Mouse (Mus musculus) skeletal muscle tissue, adult 2 months (tissue): Measurements from ENCODE around the gene Ankrd11.

Source experiments
- DNase-seq: peaks from one replicate; pipeline ENCODE4 v3.0.0-alpha.2; 2012; ENCODE audit warnings: low read depth, low spot score

Gene Ankrd11

DNA sequence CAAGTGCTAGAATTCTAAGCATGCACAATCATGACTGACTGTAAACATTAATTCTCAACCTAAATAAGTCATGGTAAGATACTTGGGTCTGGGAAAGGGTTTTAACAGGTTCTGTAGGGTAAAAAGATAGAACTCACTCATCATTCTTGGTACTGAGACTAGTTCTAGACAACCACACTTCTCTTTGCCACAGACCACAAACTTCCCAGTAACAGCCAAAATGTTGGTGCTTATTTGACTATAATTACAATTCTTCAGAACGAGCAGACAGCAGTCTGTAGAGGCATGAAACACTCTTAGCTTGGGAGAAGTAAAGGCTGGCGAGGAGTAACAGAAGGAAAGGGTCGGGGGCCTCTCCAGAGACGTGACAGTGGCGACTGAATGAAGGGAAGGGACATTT is 80.0 kb downstream of the Ankrd11 start:
- DNase-seq: no peak

DNA sequence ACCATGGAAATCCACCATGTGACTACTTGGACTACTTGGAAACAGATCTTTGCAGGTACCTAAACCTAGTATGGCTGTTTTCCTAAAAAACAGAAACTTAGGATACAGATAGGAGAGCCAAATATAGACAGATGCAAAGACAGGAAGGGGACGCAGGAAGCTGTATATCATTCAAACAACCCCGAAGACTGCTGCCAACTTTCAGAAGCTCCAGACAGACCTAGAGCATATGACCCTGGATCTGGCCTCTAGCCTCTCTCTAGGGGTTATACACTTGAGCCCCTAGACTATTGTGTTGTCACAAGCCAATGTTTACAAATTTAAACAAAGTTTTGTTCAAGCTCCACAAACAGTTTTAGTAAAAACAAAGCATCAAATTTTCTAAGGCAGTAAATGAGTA is 80.6 kb downstream of the Ankrd11 start:
- no peak for DNase-seq

DNA sequence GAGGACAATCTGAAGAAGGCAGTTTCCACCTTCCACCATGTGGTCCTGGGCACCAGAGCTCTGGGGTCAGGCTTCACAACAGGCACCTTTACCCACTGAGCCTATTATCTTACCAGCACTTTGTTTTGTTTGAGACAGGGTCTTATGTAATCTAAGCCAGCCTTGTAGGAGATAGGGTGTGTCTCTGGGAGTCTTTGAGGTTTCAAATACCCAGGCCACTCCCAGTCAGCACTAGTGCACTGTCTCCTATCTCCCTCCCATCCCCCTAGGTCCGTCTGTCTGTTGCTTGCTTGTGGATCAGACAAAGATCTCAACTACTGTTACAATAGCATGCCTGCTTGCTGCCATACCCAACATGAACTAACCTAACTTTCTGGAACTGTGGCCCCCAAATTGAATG is 81.1 kb downstream of the Ankrd11 start:
- DNase-seq: no peak

DNA sequence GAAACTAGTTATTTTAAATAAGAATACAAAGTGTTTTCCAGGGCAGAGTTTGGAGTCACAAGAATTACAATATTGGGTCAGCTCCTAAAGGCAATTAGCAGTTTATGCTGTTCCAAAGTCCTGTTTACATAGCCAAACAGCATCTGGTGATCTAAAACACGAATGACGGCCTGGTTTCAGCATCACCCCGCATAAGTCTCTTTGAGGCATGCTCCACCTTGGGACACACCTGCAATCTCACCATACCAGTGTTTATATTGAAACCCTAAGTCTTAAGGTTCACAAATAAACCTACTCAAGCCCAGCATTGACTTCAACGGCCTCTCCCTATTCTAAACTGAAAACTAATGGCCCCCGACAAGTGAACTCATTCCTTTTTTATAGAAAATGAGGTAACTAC is 81.8 kb downstream of the Ankrd11 start:
- DNase-seq: no peak

GRCm38 (mm10) chr8:122955997-122956396 is 86.1 kb downstream of the Ankrd11 start:
- DNase-seq: no peak

GRCm38 (mm10) chr8:122955195-122955594 is 86.9 kb downstream of the Ankrd11 start:
- DNase-seq: no peak

DNA sequence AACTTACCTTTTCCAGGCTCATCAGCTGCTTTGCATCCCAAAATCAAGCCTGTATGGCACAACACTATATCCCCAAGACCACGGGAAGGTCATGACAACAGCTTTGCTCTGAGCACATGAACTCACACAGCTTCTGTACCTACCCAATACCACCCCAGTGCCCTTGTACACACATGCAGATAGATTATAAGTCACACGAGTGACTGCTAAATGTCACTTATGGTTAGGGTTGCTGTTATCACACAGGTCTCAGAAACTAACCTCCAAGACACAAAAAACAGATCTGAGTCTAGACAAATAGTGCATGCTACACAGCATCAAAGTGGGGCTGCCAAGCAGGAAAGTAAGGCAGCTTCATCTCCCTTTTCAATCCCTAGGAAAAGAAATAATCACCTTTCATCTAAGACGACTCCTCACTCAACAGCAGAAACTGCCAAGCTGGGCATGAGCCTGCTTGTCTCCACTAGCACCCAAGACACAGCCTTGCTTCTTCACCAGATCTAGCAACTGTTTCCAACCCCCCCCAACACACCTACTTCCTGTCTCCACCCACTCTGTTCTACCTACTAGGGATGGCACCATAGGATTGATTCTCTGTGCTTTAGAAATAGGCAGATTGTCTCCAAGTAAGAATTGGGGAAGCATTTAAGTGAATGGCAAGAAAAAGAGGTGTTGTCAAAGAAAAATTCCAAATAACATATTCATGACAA is 87.8 kb downstream of the Ankrd11 start:
- no peak for DNase-seq

DNA sequence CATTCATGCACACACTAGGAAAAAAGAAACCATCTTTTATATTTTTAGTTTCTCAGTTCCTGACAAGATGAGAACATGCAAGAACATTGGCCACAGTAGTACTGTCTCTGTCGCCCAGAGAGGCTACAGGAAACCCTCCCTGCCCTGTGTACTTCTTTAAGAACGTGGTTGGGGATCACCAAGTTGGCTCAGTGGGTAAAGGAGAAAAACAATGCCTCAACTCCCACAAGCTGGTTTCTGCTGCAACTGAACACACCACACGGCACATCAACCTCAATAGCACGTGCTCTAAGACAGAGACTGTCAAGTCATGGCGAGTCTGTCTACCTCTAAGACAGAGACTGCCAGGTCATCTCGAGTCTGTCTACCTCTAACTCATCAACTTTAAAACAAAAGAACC is 89.0 kb downstream of the Ankrd11 start:
- DNase-seq: no peak

- DNase-seq: no peak
Observed at GRCm38 (mm10) chr8:122951456-122951855, 90.6 kb downstream of the Ankrd11 start.

DNA sequence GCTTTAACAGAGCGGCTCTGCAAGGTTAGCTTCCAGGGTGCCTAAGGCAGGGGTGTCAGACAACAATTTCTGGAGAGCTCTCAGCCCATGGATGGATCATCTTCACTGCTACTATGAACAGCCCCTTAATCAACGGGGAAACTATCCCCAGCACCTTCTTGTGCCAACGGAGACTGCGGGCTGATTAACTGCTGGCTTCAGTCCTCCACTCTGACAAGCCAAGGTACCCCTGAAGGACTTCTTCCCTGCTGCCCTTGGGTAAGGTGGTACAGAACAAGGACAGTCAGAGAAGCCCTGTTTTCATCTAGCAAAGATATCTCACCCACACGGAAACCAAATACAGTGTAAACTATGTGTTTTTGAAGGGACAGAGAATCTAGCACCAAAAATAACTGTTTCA is 92.4 kb downstream of the Ankrd11 start:
- no peak for DNase-seq

DNA sequence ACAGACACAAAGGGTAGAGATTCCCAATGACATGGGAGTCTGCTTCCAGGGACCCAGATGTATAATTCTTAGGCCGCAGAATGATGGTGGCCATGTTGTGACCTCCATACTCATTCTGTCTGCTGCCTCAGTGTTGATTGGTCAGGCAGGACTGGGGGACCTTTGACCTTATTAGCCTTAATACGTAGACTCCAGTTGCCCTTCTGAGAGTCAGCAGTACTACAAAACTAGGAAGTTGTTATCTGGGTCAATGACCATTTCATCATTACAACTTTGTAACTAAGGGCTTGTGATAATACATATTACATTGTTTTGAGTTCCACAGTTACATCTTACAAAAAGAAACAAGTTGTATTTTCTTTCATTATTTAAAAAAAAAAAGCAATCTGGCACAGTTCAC is 96.3 kb downstream of the Ankrd11 start:
- DNase-seq: no peak

DNA sequence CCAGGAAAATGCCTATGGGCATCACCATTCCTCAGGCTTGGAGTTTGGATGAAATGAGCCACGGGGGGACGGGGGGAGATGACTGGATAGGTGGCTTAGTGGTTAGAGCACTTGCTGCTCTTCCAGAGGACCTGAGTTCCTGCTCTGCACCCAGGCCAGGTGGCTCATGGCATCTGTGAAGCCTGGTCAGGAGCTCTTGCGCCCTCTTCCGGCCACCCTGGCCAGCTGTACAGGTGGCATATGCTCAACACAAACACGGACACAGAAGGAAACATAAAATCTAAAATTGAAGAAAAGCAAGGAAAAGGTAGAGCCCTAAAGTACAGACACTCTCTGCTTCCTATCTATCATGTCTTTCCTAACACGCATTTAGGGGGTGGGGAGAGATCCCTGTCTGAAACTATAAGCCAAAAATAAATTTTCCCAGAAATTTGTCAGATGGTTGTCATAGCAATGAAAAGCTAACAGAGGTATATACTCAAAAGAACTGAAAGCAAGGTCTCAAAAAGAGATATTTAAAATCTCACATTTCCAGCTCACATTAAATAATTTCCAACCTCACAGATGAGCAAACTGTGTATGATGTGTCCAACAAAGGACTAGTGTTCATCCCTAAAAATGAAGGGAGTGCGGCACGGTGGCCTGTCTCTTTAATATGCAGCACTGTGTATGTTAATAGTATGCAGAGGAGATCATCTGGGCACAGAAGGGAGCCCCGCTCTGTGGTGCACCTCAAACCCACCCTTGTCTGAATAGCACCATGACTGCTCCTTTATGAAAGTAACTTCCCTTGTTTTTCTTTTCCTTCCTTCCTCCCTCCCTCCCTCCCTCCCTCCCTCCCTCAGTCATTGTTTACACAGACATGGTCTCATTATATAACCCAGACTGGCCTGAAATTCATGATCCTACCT is 99.0 kb downstream of the Ankrd11 start:
- no peak for DNase-seq

- no peak for DNase-seq
Observed at GRCm38 (mm10) chr8:122938591-122938990, 103.5 kb downstream of the Ankrd11 start.

DNA sequence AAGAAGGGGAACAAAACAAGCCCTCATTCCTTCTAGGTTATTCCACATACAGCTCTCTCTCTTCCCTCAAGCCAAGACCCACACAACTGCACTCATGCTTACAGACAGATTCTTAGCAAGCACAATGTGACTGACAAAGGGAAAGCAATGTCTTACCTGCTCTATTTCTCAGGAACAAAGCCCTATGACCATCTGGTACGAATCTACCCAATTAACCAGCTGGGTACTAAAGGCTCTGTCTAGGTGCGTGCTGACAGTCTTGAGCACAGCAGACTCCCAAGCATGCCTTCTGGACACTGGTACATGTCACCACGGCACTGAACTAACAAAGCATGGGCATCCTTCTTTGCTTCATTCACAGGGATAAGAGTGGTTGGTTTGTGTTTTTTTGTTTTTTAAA is 103.9 kb downstream of the Ankrd11 start:
- DNase-seq: no peak

DNA sequence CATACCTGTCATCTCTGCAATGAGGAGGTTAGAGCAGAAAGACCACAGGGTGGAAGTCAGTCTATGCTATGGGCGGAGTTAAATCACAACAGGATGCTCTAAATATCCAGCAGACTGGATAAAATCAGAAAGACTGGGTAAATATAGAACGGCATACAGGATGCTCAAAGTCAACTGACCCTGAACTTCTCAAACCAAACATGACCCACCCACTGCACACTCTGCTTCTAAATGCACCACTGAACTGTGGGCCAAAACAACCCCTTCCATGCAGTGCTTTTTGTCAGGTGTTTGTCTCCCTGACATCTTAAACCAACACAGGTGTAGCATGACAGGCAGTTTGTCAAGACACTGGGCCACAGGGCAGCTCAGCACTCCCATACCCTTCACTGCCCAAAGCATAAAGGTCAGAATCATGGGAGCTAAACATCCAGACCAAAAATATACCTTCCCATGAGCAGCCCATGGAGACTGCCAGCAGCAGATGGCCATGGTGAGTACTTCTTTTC is 104.5 kb downstream of the Ankrd11 start:
- DNase-seq: no peak

DNA sequence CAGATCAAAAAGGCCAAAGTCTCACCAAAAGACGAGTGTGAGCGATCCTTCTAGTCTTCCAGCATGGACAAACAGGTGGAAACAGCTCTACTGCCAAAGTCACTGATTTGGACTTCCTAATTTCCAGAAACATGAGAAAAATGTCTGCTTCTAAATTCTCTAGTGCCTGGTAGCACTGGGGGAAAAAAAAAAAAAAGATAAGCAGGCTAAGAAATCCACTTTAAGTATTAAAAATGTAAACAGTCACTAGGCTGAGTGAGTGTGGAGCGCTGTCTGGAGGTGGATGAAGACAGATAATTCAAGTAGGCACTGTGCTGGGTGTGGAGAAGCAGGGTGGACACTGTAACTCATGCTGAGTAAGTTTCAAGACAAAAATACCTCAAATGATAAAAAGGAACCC is 106.2 kb downstream of the Ankrd11 start:
- DNase-seq: no peak

DNA sequence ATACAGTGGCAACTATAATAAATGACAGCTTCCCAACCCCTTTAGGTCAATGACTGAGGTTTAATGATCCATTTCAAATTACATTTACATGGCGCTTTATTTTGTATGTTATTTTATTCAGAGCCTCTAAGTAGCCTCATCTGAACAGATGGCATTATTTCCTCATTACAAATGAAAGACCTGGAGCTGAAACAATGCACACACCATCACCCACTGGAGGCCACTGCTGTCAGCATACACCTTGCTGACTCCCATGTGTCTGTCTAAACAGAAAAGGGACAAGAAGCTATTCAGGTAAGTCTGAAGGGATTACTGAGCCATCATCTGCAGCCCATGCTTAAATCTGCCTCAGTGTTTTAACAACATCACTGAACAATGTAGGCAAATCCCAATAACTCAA is 107.0 kb downstream of the Ankrd11 start:
- no peak for DNase-seq

- DNase-seq: no peak
Observed at GRCm38 (mm10) chr8:122933973-122934372, 108.1 kb downstream of the Ankrd11 start.

GRCm38 (mm10) chr8:122932561-122932959 is 109.5 kb downstream of the Ankrd11 start:
- DNase-seq: no peak

GRCm38 (mm10) chr8:122931834-122932560 is 110.1 kb downstream of the Ankrd11 start:
- DNase-seq: no peak

- no peak for DNase-seq
Observed at GRCm38 (mm10) chr8:122928631-122929224, 113.3 kb downstream of the Ankrd11 start.

DNA sequence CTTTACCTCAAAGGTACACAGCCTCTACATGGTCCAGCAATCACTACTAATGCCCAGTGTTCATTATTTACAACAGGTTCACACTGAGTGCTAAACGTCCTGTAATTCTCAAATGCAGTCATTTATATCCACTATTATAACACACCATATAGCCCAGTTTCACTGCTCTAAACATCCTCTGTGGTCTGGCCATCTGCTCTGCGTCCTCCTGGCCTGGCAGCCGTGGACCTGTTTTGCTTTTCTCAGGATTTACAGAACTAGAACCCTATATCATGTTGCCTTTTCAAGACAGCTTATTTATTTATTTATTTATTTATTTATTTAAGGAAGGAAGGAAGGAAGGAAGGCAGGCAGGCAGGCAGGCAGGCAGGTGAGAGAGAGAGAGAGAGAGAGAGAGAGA is 114.2 kb downstream of the Ankrd11 start:
- DNase-seq: no peak
